Mouse (Mus musculus): ENCODE data around the gene B4galnt1.

The B4galnt1 gene

DNA sequence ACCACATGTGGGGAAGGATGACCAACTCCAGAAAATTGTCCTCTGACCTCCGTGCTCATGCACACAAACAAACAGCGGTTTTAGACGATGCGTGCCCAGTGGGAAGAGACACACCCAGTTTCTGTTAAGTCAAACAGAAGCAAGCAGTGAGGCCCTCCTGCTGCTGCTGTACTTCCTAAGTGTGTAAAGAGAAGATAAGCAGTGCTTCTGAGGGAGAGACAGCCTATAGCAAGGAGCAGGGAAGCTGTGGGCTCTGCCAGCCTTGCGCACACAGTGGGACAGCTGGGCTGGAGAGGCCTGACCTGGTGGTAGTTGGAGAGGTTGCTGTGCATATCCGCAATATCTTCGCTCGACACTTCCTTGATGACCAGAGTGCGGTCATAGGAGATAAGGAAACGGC lies 40.3 kb downstream of the B4galnt1 start:
- in situ Hi-C loops (cut with MseI, MboI) = no loop called here

DNA sequence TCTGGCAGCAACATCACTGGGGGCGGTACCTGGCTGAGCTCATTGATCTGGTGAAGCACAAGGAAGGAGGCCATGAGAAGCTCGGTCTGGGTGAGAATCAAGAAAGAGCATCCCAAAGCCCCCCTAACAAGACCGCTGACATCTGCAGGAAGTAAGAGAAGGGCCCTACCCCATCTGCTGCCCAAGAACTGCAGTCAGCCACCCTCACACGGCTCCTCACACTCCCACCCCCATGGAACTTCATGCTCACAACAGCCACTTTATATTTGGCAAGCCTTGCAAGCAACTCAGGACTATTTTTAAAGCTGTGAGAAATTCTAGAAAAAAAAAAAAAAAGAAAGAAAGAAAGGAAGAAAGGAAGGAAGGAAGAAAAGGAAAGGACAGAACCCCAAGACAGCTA lies 43.9 kb downstream of the B4galnt1 start:
- in situ Hi-C loops (cut with MseI, MboI) = no loop called here

DNA sequence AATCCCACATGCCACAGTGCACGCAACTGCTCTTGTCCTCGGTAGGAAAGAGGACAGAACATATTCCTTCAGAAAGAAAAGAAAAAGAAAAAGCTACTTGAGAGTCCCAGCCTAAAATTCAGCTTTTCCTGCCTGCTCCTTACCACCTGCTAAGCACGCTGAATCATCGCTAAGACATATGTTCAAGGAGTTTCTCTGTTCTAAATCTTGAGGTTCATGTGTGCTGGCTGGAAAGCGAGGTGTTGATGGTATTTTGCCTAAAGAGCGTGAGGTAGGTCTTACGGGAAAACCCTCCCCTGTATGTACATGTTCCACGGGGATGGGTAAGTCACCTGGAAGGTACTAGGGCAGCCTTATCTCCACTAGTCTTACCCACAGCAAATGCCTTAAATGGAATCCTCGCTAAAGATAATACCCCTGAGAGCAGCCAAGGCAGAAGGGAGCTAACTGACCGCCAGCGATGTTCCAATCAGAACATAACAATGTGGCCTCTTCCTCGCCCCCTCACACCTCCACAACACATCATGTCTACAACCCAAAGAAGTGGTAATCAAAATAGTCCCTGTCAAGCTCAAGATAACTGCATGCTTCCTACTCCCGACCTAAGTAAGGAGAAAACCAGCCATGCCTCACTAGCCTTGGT lies 45.0 kb downstream of the B4galnt1 start:
- in situ Hi-C loops (cut with MseI, MboI) = no loop called here

DNA sequence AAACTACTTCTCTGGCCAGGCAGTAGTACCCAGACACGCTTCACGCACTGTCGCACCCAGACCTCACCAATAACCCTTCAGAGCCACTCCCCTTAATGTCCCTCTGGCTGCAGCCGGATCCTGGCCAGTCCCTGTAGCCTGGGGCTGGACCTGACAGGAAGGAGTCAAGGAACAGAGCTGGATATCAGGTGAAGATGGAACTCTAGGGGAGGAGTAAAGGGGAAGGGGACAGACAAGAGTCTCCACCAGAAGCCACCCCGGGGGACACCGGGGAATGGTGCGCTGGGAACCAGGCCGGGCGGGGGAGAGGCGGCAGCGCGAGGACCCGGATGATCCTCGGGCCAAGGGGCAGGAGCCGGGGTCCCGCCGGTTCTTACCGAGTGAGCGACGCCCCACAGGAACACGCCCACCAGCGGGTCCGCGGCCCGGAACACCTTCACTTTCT lies 46.0 kb downstream of the B4galnt1 start:
- in situ Hi-C loops (cut with MseI, MboI) = no loop called here

DNA sequence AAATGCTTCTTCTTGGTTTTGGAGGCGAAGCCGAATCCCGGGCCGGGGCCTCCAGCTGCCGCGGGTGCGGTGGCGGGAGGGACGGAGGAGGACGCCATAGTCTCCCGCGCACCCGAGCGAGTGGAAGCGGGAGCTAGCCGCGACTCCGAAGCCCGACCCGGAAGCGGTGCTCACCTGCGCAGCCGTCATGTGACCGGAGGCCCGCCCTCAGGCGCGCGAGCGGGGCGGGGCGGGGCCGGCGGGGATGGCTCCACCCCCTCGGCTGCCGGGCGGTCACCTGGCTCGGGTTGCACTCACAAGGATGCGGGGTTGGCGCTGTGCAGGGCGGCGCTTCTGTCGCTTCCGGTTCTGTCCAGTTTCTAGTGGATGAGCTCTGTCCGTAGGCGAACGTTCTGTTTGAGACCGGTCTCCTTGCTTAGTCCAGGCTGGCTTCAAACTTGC lies 46.4 kb downstream of the B4galnt1 start, which contains the start of gene Pip4k2c:
Pip4k2c (minus strand) TSS at position 172 of the 441 bp plus-strand sequence.
- in situ Hi-C loops (cut with MseI, MboI) = no loop called here

DNA sequence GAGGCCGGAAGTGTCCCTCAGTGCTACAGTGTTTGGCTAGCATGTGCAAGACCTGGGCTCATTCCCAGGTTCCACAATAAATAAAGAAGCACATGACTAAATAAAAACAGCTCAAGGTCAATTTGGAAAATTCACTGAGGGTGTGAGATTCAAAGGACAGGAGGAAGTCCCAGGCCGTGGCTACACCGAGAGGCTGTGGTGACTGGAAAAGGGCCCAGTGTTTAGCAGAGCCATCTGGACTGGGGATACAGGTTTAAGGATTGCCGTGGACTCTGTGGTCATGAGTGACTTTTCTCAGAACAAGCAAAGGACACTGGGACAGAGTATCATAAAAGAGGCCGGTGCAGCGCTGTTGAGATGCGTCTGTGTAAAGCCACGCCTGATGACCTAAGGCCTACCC lies 48.2 kb downstream of the B4galnt1 start:
- in situ Hi-C loops (cut with MseI, MboI) = no loop called here

DNA sequence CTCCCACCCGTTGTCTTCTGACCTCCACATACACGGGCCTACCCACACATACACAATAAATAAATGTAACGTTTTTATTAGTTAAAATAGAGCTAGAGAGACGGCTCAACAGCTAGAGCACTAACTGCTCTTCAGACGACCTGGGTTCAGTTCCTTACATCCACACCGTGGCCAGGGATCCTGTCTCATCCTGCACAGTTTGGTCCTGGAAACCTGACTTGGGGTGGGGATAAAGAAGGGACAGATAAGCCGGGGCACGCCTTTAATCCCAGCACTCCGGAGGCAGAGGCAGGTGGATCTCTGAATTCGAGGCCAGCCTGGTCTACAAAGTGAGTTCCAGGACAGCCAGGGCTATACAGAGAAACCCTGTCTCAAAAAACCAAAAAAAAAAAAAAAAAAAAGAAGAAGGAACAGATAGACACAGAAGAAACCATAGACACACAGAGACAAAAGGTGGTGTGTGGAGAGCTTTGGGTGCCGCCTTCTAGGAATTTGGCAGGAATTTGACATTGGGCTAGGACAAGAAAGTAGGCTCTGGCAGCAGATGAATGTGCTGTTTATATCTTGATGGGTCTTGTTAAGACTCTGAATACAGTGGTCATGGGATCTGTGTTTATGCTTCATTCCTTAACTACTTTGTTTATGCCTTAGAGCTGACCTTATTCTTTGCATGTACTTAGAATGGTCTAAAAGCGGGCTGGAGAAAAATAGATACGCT lies 48.8 kb downstream of the B4galnt1 start:
- in situ Hi-C loops (cut with MseI, MboI) = no loop called here

DNA sequence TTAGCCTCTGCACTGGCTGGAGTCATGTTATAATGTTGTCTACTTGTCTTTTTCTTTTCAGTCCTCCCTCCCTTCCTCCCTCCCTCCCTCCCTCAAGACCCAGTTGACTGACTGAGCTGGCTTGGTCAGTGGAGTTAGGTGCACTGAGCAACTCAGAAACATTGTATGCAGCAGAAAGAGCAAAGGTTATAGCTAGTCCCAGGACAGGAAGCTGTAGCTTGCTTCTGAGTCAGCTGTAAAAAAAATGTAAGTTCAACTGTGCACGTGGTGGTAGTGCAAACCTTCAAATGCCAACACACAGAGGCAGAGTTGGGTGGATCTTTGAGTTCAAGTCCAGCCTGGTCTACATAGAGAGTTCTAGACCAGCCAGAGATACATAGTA lies 49.4 kb downstream of the B4galnt1 start:
- in situ Hi-C loops (cut with MseI, MboI) = no loop called here

DNA sequence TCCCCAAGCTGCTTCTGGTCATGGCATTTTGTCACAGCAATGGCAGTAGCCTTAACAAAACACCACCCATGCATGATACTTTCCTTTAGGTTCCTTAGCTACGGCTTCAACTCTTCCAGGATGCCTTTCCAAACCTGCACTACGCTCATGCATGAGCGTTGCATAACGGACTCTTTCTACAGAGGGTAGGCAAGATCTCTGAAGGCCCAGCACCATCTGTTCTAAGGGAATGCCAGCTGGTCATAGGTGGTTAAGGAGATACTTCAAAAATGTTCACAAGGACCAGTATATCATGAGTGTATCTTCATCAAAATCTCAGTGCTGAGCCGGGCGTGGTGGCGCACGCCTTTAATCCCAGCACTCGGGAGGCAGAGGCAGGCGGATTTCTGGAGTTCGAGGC lies 51.4 kb downstream of the B4galnt1 start:
- in situ Hi-C loops (cut with MseI, MboI) = no loop called here

DNA sequence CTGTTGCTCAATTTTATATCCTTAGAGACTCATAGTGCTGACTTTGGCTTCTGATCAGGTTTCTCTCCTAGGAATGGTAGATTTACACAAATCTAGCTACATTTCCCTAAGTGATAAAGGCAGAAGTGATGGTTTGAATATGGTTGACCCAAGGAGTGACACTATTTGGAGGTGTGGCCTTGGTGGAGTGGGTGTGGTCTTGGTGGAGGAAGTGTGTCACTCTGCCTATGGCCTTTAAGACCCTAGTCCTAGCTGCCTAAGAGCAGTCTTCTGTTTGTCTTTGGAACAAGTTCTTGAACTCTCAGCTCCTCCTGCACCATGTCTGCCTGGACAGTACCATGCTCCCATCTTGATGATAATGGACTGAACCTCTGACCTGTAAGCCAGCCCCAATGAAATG lies 52.2 kb downstream of the B4galnt1 start:
- in situ Hi-C loops (cut with MseI, MboI) = no loop called here

DNA sequence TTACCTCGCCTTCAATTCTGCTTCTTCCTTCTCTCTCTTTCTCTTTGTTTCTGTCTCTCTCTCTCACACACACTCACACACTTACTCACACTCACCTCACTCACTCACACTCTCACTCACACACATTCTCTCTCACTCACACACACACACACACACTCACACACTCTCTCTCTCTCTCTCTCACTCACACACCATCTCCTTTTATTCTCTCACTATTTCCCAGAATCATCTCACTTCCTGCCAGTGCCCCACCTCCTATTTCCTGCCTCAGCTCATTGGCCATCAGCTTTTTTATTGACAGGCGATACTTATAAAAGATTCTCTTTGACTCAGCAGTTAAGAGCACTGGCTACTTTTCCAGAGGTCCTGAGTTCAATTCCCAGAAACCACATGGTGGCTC lies 53.3 kb downstream of the B4galnt1 start:
- in situ Hi-C loops (cut with MseI, MboI) = no loop called here

Measured in mouse trophoblast stem cell (cell line).